Mouse (Mus musculus) myocyte (in vitro differentiated cells): Measurements from ENCODE around the gene Syngr2. TPM values are rescaled to one million over a fixed set of nuclear protein-coding genes. Genes with fewer than 3 reads are reported as not detected.
"Not testable (repeated sequence)": the region's sequence is repeated elsewhere in the genome, so short reads cannot be mapped to it uniquely, and the experiment has no call there.

Experiments
- H3K27me3 ChIP-seq: one replicate; pipeline ENCODE4 v1.6.1; 2011; ENCODE audit not compliant: control insufficient read depth, insufficient read depth, insufficient read length
- H3K36me3 ChIP-seq: one replicate; pipeline ENCODE4 v1.6.1; 2011; ENCODE audit not compliant: control insufficient read depth, insufficient read depth
- H3K4me2 ChIP-seq: one replicate; pipeline ENCODE4 v1.6.1; 2011; ENCODE audit warnings: low read depth, control low read depth
- H3K4me3 ChIP-seq: one replicate; pipeline ENCODE4 v1.5.1; 2011; ENCODE audit warnings: mild to moderate bottlenecking, control low read depth, moderate library complexity
- H3K79me2 ChIP-seq: one replicate; pipeline ENCODE4 v1.6.1; 2011; ENCODE audit not compliant: control insufficient read depth, insufficient read depth
- H3ac ChIP-seq: one replicate; pipeline ENCODE4 v1.6.1; 2011; ENCODE audit not compliant: control insufficient read depth, insufficient read length
- CEBPB ChIP-seq: IDR thresholded peaks from 2 replicates; pipeline ENCODE4 v1.6.1; 2011; ENCODE audit warnings: mild to moderate bottlenecking, moderate library complexity; ENCODE audit not compliant: poor library complexity, insufficient read depth, severe bottlenecking
- E2F4 ChIP-seq: IDR thresholded peaks from one replicate; pipeline ENCODE4 v1.6.1; 2011; ENCODE audit warnings: mild to moderate bottlenecking, control low read depth, moderate library complexity; ENCODE audit not compliant: insufficient read depth
- MAX ChIP-seq: IDR thresholded peaks from one replicate; pipeline ENCODE4 v1.6.1; 2011; ENCODE audit warnings: low read depth, mild to moderate bottlenecking, control low read depth
- MYOD1 ChIP-seq, 3 experiments: IDR thresholded peaks; one replicate each; pipeline ENCODE4 v1.6.1; 2011; ENCODE audit warnings: control low read depth in 2 of 3, low read depth in 2 of 3, mild to moderate bottlenecking in 2 of 3, moderate library complexity in 1 of 3; ENCODE audit not compliant: insufficient read length in 2 of 3, control insufficient read depth in 1 of 3
- MYOG ChIP-seq, 3 experiments: IDR thresholded peaks; one replicate each; pipeline ENCODE4 v1.6.1; 2011; ENCODE audit warnings: control low read depth in 2 of 3, low read depth in 2 of 3, mild to moderate bottlenecking in 2 of 3; ENCODE audit not compliant: insufficient read length in 2 of 3, control insufficient read depth in 1 of 3, insufficient read depth in 1 of 3
- POLR2A ChIP-seq: IDR thresholded peaks from one replicate; pipeline ENCODE4 v1.6.1; 2011; ENCODE audit warnings: low read depth, mild to moderate bottlenecking, control low read depth, moderate library complexity; ENCODE audit not compliant: insufficient read length
- POLR2AphosphoS2 ChIP-seq: IDR thresholded peaks from one replicate; pipeline ENCODE4 v1.6.1; 2011; ENCODE audit warnings: low read depth, control low read depth; ENCODE audit not compliant: insufficient read length
- REST ChIP-seq: IDR thresholded peaks from one replicate; pipeline ENCODE4 v1.6.1; 2011; ENCODE audit warnings: mild to moderate bottlenecking, control low read depth, moderate library complexity; ENCODE audit not compliant: insufficient read depth, insufficient read length
- SRF ChIP-seq: IDR thresholded peaks from one replicate; pipeline ENCODE4 v1.6.1; 2011; ENCODE audit warnings: low read depth; ENCODE audit not compliant: control insufficient read depth, insufficient read length
- TCF12 ChIP-seq: IDR thresholded peaks from one replicate; pipeline ENCODE4 v1.6.1; 2011; ENCODE audit warnings: mild to moderate bottlenecking, control low read depth; ENCODE audit not compliant: poor library complexity, insufficient read depth, severe bottlenecking
- TCF3 ChIP-seq: IDR thresholded peaks from one replicate; pipeline ENCODE4 v1.6.1; 2011; ENCODE audit warnings: low read depth, control low read depth; ENCODE audit not compliant: insufficient read length
- USF1 ChIP-seq: IDR thresholded peaks from one replicate; pipeline ENCODE4 v1.6.1; 2011; ENCODE audit warnings: low read depth, mild to moderate bottlenecking, control low read depth, moderate library complexity
- polyA plus RNA-seq: library from polyadenylated mRNA; unstranded; fragments of >200 nt; fragmentation: generic; extraction: Trizol; gene quantifications from one replicate; pipeline ENCODE4 v1.2.1, GENCODE M21; 2012; ENCODE audit warnings: missing spikeins

The Syngr2 gene
- polyA plus RNA-seq, 1 experiment, result 109 TPM

DNA sequence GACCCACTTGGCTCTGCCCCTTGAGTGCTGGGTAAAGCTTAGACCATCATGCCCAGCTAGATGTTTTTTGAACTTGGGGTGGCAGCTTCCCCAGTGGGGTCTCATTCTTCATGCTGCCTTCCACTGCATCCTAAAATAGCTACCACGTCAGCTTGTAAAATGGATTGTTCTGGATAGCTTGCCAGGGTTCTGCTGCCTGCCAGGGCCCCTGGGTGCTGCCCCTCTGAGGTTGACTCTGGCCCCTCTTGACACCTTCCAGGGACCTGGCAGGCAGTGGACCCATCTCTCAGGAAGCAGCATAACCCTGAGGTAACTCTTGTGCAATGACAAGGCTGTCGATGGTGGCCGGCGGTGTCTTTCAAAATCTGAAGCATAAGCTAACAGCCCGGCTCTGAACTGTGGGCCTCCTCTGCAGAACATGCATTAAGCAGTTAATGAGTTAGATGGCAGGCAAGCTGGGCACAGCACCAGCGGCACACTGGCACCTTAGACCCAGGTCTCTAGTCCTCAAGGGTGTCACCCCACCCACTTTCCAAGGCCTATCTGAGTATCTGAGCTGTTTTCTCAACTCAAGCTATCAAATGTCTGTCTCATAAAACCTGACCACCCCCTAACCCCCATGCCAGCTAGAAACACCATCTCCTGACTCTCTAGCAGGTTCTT is 5.4 kb downstream of the Syngr2 start:
- no peaks in the 10 kb centered on the region for H3K27me3 ChIP-seq
- H3K4me2 ChIP-seq, result no peak overlapping the region
- no peak for TF ChIP-seq MAX
- no peak for TF ChIP-seq MYOD1 (IDR thresholded peaks at IDR 0.05; ENCODE audit: control insufficient read depth in 1 of 3, insufficient read length in 2 of 3, low read depth in 2 of 3)
- H3K79me2 ChIP-seq, result peaks cover 54% of the 10 kb centered on the region
- H3K36me3 ChIP-seq, result peaks cover 26% of the 10 kb centered on the region
- no peak overlapping the region for H3K4me3 ChIP-seq
- no peak overlapping the region for H3ac ChIP-seq

DNA sequence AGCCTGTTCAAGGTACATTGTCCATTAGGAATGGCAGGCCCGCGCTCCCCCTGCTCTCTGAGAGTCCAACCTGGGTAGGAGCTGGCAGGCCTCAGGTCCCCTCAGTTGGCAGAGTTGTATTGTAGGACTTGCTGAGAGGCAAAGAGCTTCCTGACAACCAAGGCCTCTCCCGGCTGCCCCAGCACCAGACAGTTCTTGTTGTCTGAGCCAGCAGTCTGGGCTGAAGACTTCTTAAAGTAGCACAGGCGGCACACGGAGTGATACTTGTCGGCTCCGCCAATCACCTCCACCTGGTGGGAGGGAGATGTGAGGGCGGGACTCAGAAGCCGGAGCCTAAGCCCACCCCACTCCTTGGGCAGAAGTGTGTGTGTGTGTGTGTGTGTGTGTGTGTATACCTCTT is 6.4 kb downstream of the Syngr2 start:
- not testable (repeated sequence) for H3ac ChIP-seq, H3K4me3 ChIP-seq
- peaks cover 28% of the 10 kb centered on the region for H3K36me3 ChIP-seq

DNA sequence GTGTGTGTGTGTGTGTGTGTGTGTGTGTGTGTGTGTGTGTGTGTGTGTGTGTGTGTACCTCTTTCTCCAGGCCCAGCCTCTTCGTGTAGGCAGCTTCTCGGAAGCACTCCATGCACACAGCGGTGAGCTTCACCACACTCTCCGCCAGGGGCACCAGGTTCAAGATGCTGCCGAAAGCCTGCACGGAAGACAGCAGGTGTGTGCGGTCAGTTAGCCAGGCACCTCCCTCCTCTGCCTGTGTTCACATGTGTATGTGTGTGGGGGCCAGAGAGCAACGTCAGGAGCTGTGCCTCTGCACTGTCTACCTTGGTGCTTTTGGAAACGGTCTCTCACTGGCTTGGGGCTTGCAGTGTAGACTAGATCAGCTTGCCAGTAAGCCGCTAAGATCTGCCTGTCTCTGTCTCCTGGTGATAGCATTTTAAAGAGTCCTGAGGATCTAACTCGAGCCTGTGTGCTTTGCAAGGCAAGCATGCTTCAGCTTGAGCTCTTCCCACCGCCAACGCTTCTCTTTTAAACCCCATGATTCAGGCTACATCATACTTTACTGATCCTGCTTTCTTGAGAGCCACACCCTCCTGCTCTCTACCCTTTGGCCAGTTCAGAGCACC is 7.0 kb downstream of the Syngr2 start:
- TF ChIP-seq MYOG (IDR thresholded peaks at IDR 0.05; ENCODE audit: control insufficient read depth in 1 of 3, insufficient read depth in 1 of 3, insufficient read length in 2 of 3, low read depth in 2 of 3) (no peak), MYOD1 (IDR thresholded peaks at IDR 0.05; ENCODE audit: control insufficient read depth in 1 of 3, insufficient read length in 2 of 3, low read depth in 2 of 3) (no peak), CEBPB (no peak), SRF (no peak), TCF12 (no peak), E2F4 (no peak), USF1 (no peak), POLR2A (no peak), MAX (no peak), REST (no peak), POLR2AphosphoS2 (no peak), TCF3 (no peak)

More for the DNA sequence above, 6.4 kb downstream of the Syngr2 start:
- H3K79me2 ChIP-seq, result peaks cover 62% of the 10 kb centered on the region
- not testable (repeated sequence) for H3K4me2 ChIP-seq, H3K27me3 ChIP-seq

DNA sequence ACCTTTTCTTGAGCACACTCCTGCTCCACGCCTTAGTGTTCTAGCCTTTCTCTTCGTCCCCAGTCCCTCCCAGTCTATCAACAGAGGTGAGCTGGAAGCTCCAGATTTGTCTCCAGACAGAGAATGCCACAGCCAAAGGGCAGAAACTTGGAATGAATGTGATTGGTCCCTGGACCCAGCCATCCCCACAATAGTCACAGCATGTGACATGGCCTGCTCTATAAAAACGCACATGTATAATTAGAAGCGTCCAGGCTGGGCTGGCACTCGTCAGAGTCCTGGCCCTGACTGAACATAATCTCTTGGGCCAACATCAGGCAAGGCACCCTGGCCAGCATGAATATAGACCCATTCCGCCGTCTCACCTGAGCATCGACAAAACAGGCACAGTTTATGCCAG is 9.6 kb downstream of the Syngr2 start:
- Histone ChIP-seq H3K4me2 (no peak overlapping the region), H3K27me3 (no peaks in the 10 kb centered on the region), H3K79me2 (peaks cover 51% of the 10 kb centered on the region), H3ac (no peak overlapping the region), H3K4me3 (no peak overlapping the region), H3K36me3 (peaks cover 26% of the 10 kb centered on the region)
- TF ChIP-seq USF1 (peak; percentile 21), SRF (no peak)

More for the DNA sequence above, 7.0 kb downstream of the Syngr2 start:
- Histone ChIP-seq H3K4me3 (no peak overlapping the region), H3ac (no peak overlapping the region), H3K4me2 (no peak overlapping the region), H3K36me3 (peaks cover 28% of the 10 kb centered on the region), H3K27me3 (no peaks in the 10 kb centered on the region), H3K79me2 (peaks cover 63% of the 10 kb centered on the region)

DNA sequence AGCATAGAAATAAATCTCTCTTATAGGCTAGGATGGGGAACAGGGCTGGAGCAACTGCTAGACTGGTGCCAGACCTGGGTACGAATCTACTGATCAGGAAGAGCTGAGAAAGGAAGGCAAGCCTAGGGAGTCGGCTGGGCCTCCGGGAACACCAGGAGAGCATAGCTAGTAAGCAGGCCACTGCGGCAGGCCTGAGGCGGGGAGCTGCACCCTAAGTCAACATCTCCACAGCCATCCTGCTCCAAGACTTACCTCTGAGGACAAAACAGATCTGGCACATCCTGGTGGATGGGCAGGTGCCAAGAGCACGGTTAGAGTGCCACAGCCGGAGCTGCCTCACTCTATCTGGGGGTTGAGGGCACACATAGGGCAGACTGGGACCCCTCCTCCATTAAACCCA is 10.7 kb downstream of the Syngr2 start:
- H3K36me3 ChIP-seq, result peaks cover 24% of the 10 kb centered on the region
- no peak overlapping the region for H3ac ChIP-seq

More for the DNA sequence above, 10.7 kb downstream of the Syngr2 start:
- Histone ChIP-seq H3K4me2 (no peak overlapping the region), H3K4me3 (no peak overlapping the region), H3K27me3 (no peaks in the 10 kb centered on the region), H3K79me2 (peaks cover 55% of the 10 kb centered on the region)
- no peak for TF ChIP-seq TCF12
- no peak for TF ChIP-seq SRF
- TF ChIP-seq MYOG (IDR thresholded peaks at IDR 0.05; ENCODE audit: control insufficient read depth in 1 of 3, insufficient read depth in 1 of 3, insufficient read length in 2 of 3, low read depth in 2 of 3), result no peak
- no peak for TF ChIP-seq USF1
- TF ChIP-seq CEBPB, result no peak
- no peak for TF ChIP-seq REST
- no peak for TF ChIP-seq POLR2AphosphoS2
- TF ChIP-seq MAX, result no peak
- TF ChIP-seq TCF3, result no peak
- TF ChIP-seq MYOD1 (IDR thresholded peaks at IDR 0.05; ENCODE audit: control insufficient read depth in 1 of 3, insufficient read length in 2 of 3, low read depth in 2 of 3), result no peak
- TF ChIP-seq POLR2A, result no peak
- no peak for TF ChIP-seq E2F4
